Mouse (Mus musculus): ENCODE results near the gene Armc8.

- TF ChIP-seq CTCF (IDR thresholded peaks at IDR 0.05; ENCODE audit: low read depth) (no peak), EP300 (IDR thresholded peaks at IDR 0.05; ENCODE audit: low read depth) (no peak)
Measured at GRCm38 (mm10) chr9:99437781-99438565, 130.7 kb downstream of the Armc8 start.

All from heart, postnatal 0 days (tissue).